Mouse (Mus musculus) lung, postnatal 10 days (tissue): ENCODE data around the gene Wdr63.
"Not testable (repeated sequence)": the region's sequence is repeated elsewhere in the genome, so short reads cannot be mapped to it uniquely, and the experiment has no call there.

Source experiments
- DNase-seq: peaks from one replicate; pipeline ENCODE4 v3.0.0; 2021

Wdr63 gene

DNA sequence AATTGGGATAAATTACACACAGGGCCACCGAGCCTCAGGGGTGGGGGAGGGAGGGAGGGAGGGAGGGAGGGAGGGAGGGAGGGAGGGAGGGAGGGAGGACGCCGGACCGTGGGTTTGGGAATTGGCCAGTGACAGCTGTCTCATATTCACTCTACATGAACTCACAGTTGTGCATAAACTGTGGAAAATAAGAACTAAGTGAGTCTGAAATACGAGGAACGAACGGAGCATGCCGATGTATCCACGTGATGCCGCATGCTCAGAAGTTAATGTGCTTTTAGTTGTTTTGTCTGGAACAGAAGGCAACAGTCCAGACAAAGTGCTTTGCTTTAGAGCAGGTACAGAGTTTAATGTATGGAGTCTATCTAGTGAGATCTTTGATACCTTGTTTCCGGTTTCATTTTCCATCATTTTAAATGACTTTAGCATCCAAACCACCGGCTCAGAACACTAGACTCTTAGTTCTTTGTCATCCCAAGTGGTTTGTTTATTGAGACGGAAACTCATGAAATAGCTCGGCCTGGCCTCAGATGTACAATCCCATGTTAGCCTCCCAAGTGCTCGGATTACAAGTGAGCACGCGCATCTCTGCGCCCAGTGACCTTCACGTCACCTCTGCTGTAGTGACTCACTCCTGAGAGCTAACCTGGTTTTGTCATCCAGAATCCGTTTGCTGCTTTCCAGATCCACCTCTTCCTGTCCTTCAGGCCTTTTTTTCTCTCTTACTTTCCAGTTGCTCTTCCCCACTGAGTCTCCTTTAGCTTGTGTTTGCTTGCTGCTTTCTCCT is 97.9 kb downstream of the Wdr63 start:
- DNase-seq: peak; percentile 53

DNA sequence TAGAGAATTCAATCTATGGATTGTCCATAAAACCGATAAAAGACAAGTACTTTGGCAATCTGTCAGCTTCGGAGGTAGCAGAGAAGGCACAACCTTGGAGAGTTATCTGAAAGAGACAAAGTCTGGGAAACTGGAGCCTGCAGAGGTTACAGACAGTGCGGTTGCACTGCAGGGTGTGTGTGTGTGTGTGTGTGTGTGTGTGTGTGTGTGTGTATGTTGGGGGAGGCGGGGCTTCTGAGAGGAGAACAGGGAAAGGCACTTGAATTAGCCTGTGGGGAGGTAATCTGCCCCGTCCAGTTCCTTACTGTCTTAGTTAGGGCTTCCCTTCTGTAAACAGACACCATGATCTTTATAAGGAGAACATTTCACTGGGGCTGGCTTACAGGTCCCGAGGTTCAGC is 100.1 kb downstream of the Wdr63 start:
- DNase-seq: no peak

DNA sequence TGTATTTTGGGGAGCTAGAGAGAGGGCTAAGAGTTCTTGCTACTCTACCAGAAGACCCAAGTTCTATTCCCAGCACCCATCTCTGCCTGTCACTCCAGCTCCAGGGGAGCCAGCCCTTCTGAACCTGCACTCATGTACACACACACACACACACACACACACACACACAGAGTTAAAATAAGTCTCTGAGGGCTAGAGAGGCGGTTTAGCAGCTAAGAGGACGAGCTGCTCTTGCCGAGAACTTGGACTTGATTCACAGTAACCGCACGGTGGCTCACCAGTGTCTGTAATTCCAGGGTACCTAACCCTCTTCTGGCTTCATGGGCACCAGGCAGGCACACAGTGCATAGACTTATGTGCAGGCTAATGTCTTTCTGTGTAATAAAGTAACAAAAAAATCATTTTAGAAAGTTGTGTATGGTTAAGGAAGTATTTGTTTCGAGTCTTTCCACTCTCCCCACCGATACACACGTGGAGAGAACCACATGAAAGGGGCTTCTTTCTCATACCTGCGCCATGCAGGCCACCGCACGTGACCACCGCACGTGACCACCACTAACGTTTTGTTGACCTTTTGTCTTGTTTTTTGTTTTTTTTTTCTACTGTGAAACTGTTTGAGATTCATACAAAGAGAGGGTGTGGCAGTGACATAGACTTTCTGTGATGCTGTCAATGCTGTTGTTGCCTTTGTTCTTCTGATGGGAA is 103.4 kb downstream of the Wdr63 start:
- DNase-seq: no peak

DNA sequence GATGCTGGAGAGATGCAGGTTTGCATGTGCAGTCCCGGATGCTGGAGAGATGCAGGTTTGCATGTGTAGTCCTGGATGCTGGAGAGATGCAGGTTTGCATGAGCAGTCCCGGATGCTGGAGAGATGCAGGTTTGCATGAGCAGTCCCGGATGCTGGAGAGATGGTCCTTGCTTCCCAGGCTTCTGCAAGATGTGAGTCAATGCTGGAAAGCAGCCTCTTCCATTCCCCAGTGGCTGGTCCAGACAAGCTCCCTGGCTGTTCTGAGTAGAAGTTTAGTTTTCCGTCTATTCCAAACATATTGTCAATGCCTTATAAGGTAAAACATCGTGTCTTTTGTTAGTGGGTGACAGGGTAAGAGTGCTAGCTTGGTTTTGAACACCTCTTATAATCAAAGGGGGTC is 111.4 kb downstream of the Wdr63 start:
- DNase-seq: not testable (repeated sequence)

DNA sequence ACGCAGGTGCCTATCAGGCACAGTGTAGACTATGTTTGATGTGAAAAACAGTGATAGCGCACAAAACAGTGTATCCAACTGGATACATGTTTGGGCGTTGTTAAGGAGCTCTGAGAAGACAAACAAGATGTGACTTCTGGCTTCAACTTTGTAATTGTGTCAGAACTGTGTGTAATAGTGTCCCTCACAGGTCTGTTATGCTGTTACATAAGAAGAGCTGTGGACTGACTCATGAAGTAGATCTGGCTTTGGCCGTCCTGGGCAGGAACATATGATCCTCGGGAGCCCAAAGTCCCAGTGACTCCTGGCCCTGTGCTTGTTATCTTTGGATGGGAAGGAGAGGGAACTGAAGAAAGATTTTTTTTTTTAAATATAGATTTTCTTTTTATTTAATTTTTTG is 112.4 kb downstream of the Wdr63 start:
- no peak for DNase-seq

DNA sequence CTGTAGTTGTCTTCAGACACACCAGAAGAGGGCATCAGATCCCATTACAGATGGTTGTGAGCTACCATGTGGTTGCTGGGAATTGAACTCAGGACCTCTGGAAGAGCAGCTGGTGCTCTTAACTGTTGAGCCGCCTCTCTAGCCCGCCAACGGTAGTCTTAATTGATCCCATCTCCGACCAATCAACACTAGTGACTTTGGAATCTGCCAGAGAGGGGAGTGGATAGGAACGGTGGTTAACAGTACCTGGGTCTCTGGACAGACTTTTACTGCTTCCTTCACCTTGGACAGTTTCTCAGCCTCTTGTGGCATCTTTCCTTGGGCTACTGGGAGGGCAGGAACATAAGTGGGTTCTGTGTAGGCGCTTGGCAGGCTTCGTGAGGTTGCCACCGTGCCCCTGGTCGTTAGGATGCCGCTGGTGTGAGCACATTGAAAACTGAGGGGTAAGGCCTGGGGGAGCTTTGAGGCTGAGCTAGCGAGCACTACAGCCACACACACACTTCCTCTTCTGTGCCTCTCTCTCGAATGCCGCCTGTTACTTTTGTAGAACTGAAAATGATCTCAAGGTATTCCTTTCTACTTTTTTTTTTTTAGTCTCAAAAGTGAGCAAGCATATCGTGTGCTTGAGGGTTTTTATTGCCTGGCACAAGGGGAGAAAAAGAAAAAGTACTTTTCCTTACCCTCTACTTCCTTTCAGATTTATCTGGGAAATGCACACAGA is 114.3 kb downstream of the Wdr63 start:
- DNase-seq: no peak

DNA sequence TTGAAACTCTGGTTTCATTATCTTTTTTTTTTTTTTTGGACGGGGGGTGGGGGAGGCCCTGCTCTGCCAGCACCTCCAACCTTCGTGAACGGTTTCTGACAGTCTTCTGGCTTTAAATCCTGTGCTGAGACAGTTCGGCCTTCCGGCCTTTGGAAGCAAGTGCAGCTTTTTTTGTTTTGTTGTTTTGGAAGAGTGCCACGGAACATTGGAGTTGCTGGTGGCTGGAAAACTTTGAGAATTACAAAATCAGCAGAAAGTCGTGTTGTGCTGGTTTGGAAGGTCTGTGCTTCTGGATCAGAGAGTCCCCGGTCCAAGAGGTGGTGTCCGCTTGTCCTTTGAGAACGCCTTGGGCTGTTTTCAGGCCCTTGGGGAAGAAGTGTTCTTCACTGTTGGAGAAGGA is 115.1 kb downstream of the Wdr63 start:
- DNase-seq: peak; percentile 84

DNA sequence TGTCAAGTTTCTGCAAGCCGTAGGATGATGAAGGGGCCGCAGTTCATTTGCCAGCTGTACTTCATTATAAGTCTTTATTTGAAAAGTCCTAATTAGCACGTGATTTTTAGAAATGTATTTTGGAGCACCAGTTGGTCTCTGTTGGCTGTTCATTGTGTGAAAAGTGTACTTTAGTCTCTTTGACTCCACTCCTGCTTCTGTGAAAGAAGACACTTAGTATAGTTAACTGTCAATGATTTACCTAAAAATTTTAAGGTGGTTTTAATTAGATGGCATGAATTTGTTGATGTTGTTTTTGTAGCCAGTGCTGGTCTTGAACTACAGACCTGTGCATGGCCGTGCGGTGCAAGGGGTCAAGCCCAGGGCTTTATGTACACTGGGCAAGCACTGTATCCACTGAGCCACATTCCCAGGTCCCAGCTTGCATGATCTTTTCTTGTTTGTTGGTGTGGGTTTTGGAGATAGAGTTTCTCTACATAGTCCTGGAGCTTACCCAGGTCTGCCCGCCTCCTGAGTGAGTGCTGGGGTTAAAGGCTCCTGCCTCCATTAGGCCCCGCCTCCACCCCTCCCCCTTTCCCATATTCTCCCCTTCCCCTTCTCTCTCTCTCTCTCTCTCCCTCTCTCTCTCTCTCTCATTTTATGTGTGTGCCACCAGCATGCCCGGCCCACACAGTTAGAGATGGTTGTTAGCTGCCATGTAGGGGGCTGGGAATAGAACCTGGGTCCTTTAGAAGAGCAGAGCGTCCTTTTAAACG is 115.8 kb downstream of the Wdr63 start:
- DNase-seq: no peak

DNA sequence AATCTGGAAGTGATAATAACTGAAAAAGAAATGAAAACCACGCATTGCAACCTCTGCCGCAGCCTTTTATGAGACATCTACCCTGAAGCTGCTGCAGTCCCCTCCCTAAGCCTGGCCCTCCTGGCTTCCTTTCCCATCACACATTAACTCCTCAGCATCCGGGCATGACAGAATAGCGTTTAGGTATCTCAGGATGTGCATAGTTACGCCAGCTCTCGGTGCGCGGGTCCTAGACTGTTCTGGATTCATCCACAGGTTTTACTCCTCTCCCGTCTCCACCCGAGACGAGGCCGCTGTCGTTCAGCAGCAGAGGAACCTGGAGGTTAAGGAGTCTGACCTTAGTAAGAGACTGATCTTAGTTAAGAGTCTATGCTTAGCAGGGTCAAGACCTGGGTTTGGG is 116.8 kb downstream of the Wdr63 start:
- no peak for DNase-seq
